Mouse (Mus musculus) liver, adult 10 weeks (tissue): Measurements from ENCODE around the gene Klra3. TPM values are rescaled to one million over a fixed set of nuclear protein-coding genes. Genes with fewer than 3 reads are reported as not detected.

Experiments used
- polyA plus RNA-seq: library from polyadenylated mRNA; stranded (reverse); fragments of 350-450 nt; fragmentation: Illumina TruSeq; extraction: RNeasy Lipid Tissue Mini Kit (QIAGEN cat#74804); gene quantifications from one replicate; pipeline ENCODE4 v1.2.3, GENCODE M21; 2014; ENCODE audit warnings: low read depth, low replicate concordance

Gene Klra3
- polyA plus RNA-seq = not detected

GRCm38 (mm10) chr6:130337411-130337810 is at the start of gene Klra3:
TSS of gene Klra3 (minus strand) at chr6:130337574.

GRCm38 (mm10) chr6:130386750-130387149 is 49.4 kb upstream of the Klra3 start, which contains the start of gene Klra1:
TSS of gene Klra1 (minus strand) at chr6:130386874.

GRCm38 (mm10) chr6:130281828-130282227 is 55.5 kb downstream of the Klra3 start, which contains the start of gene Klra10:
TSS of gene Klra10 (minus strand) at chr6:130281928.

Other genes starting within 250 kb of the Klra3 start
- gene Klra8, start 207.7 kb downstream of the Klra3 start, polyA plus RNA-seq = not detected
- gene Klra9, start 144.5 kb downstream of the Klra3 start, polyA plus RNA-seq = not detected
- not detected for gene Klra7, start 104.3 kb downstream of the Klra3 start, polyA plus RNA-seq
- gene Klra10, start 55.6 kb downstream of the Klra3 start, polyA plus RNA-seq = not detected
- gene Klra1, start 49.3 kb upstream of the Klra3 start, polyA plus RNA-seq = not detected